Mouse (Mus musculus): ENCODE measurements around the gene Xrra1.

- TF ChIP-seq CTCF (IDR thresholded peaks at IDR 0.05; ENCODE audit: extremely low read depth, insufficient read depth, low read length) (no peak), POLR2A (IDR thresholded peaks at IDR 0.05; ENCODE audit: extremely low read depth, insufficient read depth, low read length) (no peak)
Observed at GRCm38 (mm10) chr7:99834314-99834853, 24.5 kb upstream of the Xrra1 start.

Measured in cortical plate, adult 2 months (tissue).